Mouse (Mus musculus) brain, adult 2 months (tissue): ENCODE measurements at regions not wholly inside any gene's neighbourhood (a gene's known extent, or its start where the extent isn't known, plus 50 kb on each side); places are given as distances from the start of the nearest gene placed in this dataset.

Experiments used
- DNase-seq: peaks from one replicate; pipeline ENCODE4 v3.0.0; 2011; ENCODE audit warnings: low read depth, low spot score

GRCm38 (mm10) chr3:72735011-72735410 lies 232.7 kb downstream of the Sis start:
- peak; percentile 52 for DNase-seq

GRCm38 (mm10) chr3:72727403-72727802 lies 240.3 kb downstream of the Sis start:
- DNase-seq, result no peak

- DNase-seq, result no peak
Observed at GRCm38 (mm10) chr3:72713806-72714205, 253.9 kb downstream of the Sis start.

- peak; percentile 14 for DNase-seq
Observed at GRCm38 (mm10) chr3:72685937-72686336, 281.7 kb downstream of the Sis start.

- no peak for DNase-seq
Observed at GRCm38 (mm10) chr3:72659194-72659593, 308.5 kb downstream of the Sis start.

- DNase-seq, result no peak
Observed at GRCm38 (mm10) chr3:72630069-72630468, 337.6 kb downstream of the Sis start.

GRCm38 (mm10) chr3:72620802-72621201 lies 346.9 kb downstream of the Sis start:
- peak; percentile 30 for DNase-seq

- DNase-seq, result peak; percentile 17
Observed at GRCm38 (mm10) chr3:72619862-72620261, 347.8 kb downstream of the Sis start.

- DNase-seq, result peak; percentile 3
Observed at GRCm38 (mm10) chr3:72603718-72604359, 363.8 kb downstream of the Sis start.
